Mouse (Mus musculus) thymus, adult 2 months (tissue): Measurements from ENCODE around the gene 4930512M02Rik.

Source experiments
- CTCF ChIP-seq: fragments of 200-500 bp; IDR thresholded peaks from 2 replicates; pipeline ENCODE4 v1.5.1; 2012; ENCODE audit warnings: mild to moderate bottlenecking, control low read depth, low read length, moderate library complexity, borderline replicate concordance; ENCODE audit not compliant: control insufficient read depth, poor library complexity, insufficient read depth; ENCODE audit errors: extremely low read depth
- POLR2A ChIP-seq: fragments of 200-500 bp; IDR thresholded peaks from 2 replicates; pipeline ENCODE4 v1.6.1; 2012; ENCODE audit warnings: mild to moderate bottlenecking, low read length, control low read depth, moderate library complexity; ENCODE audit not compliant: control insufficient read depth, poor library complexity, insufficient read depth; ENCODE audit errors: extremely low read depth

DNA sequence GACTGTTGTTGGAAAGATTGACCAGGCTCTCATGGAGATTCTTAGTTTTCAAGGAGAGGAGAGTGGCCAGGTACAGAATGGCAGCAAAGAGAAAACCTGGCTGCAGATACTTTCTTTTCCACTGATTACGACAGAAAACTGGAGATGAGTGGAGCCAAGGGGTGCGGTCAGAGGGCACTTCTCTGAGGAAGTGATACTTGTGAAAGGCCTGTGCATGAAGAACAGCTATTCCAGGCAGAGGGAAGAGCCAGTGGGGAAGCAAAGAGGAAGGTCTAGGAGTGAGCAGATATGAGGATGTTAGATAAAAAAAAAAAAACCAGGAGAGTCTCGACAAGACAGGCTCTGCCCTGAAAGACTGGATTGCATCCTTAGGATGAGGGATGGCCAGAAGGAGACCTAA, 69.0 kb downstream of the 4930512M02Rik start:
- TF ChIP-seq POLR2A (no peak), CTCF (no peak)
